Mouse (Mus musculus) brain, embryonic 14.5 days (tissue): ENCODE data around the gene Ifrd2. TPM values are rescaled to one million over a fixed set of nuclear protein-coding genes. Genes with fewer than 3 reads are reported as not detected.

Source experiments
- DNase-seq: peaks from one replicate; pipeline ENCODE4 v3.0.0-alpha.2; 2011; ENCODE audit warnings: low read depth
- CTCF ChIP-seq: fragments of 200-500 bp; IDR thresholded peaks from 2 replicates; pipeline ENCODE4 v1.5.1; 2012; ENCODE audit warnings: inconsistent platforms, mild to moderate bottlenecking, moderate library complexity, borderline replicate concordance; ENCODE audit not compliant: insufficient read depth, insufficient read length; ENCODE audit errors: extremely low read depth
- POLR2A ChIP-seq: fragments of 200-500 bp; IDR thresholded peaks from 2 replicates; pipeline ENCODE4 v1.6.1; 2012; ENCODE audit warnings: mild to moderate bottlenecking, inconsistent platforms, borderline replicate concordance; ENCODE audit not compliant: poor library complexity, insufficient read depth, insufficient read length, severe bottlenecking; ENCODE audit errors: extremely low read depth
- polyA plus RNA-seq: library from polyadenylated mRNA; depleted of rRNA; stranded (reverse); fragments of >200 nt; gene quantifications from 2 replicates; pipeline ENCODE4 v1.2.3, GENCODE M21; 2012

The Ifrd2 gene
- polyA plus RNA-seq, 1 experiment = 21.4 TPM

- TF ChIP-seq POLR2A (no peak), CTCF (no peak)
- no peak for DNase-seq
Measured at GRCm38 (mm10) chr9:107577871-107578270, 9.6 kb upstream of the Ifrd2 start.

GRCm38 (mm10) chr9:107578587-107578986 is 8.9 kb upstream of the Ifrd2 start, which contains the start of gene Naa80:
Naa80 (plus strand) TSS chr9:107578887.
- no peak for TF ChIP-seq POLR2A
- no peak for TF ChIP-seq CTCF
- no peak for DNase-seq

- TF ChIP-seq POLR2A (no peak), CTCF (no peak)
- peak; percentile 41 for DNase-seq
Measured at GRCm38 (mm10) chr9:107579023-107579900, 8.2 kb upstream of the Ifrd2 start.

- DNase-seq = peak; percentile 95
Measured at GRCm38 (mm10) chr9:107580501-107581317, 6.7 kb upstream of the Ifrd2 start, which contains the start of gene Hyal3. Hyal3 (plus strand) TSS chr9:107580818.

GRCm38 (mm10) chr9:107581584-107581983 is 5.9 kb upstream of the Ifrd2 start:
- no peak for DNase-seq
- no peak for TF ChIP-seq POLR2A
- no peak for TF ChIP-seq CTCF

More at GRCm38 (mm10) chr9:107580501-107581317, 6.7 kb upstream of the Ifrd2 start, which contains the start of gene Hyal3:
- TF ChIP-seq CTCF = no peak
- TF ChIP-seq POLR2A = peak; percentile 50; the same call in 1 of the 2 replicates

GRCm38 (mm10) chr9:107582509-107583062 is 4.9 kb upstream of the Ifrd2 start:
- TF ChIP-seq POLR2A (no peak), CTCF (no peak)
- DNase-seq = no peak

GRCm38 (mm10) chr9:107583174-107583573 is 4.3 kb upstream of the Ifrd2 start:
- TF ChIP-seq POLR2A (no peak), CTCF (no peak)

GRCm38 (mm10) chr9:107586504-107586903 is 938 bp upstream of the Ifrd2 start:
- DNase-seq = no peak
- TF ChIP-seq POLR2A (no peak), CTCF (no peak)

More at GRCm38 (mm10) chr9:107583174-107583573, 4.3 kb upstream of the Ifrd2 start:
- no peak for DNase-seq

- peak; percentile 56 for DNase-seq
- TF ChIP-seq POLR2A (no peak), CTCF (no peak)
Measured at GRCm38 (mm10) chr9:107587833-107588639, 594 bp downstream of the Ifrd2 start.

- no peak for TF ChIP-seq CTCF
- TF ChIP-seq POLR2A = no peak
Measured at GRCm38 (mm10) chr9:107590058-107590772, 2.8 kb downstream of the Ifrd2 start.

GRCm38 (mm10) chr9:107590773-107591060 is 3.3 kb downstream of the Ifrd2 start:
- TF ChIP-seq CTCF (no peak), POLR2A (no peak)
- no peak for DNase-seq

More at GRCm38 (mm10) chr9:107590058-107590772, 2.8 kb downstream of the Ifrd2 start:
- DNase-seq = no peak

- no peak for TF ChIP-seq CTCF
- no peak for TF ChIP-seq POLR2A
Measured at GRCm38 (mm10) chr9:107593101-107593976, 5.9 kb downstream of the Ifrd2 start.

More at GRCm38 (mm10) chr9:107593101-107593976, 5.9 kb downstream of the Ifrd2 start:
- peak; percentile 56 for DNase-seq
